Mouse (Mus musculus): Measurements from ENCODE around the gene Thy1.

- TF ChIP-seq POLR2A (IDR thresholded peaks at IDR 0.05; ENCODE audit: borderline replicate concordance, extremely low read depth, insufficient read depth, insufficient read length, poor library complexity, severe bottlenecking): no peak
- TF ChIP-seq CTCF (IDR thresholded peaks at IDR 0.05; ENCODE audit: borderline replicate concordance, extremely low read depth, insufficient read depth, insufficient read length): no peak
Measured at GRCm38 (mm10) chr9:44047071-44047470, 3.9 kb downstream of the Thy1 start.

All from brain, embryonic 14.5 days (tissue).